Mouse (Mus musculus) adrenal gland, postnatal 4 days (tissue): ENCODE data around the gene Atp6v1e2. TPM values are rescaled to one million over a fixed set of nuclear protein-coding genes. Genes with fewer than 3 reads are reported as not detected.

ENCODE experiments used
- DNase-seq, 2 experiments: peaks; one replicate each; pipeline ENCODE4 v3.0.0; 2021 to 2022; ENCODE audit warnings: low spot score in 2 of 2, mixed read lengths in 2 of 2
- total RNA-seq, 2 experiments: library from RNA; stranded (reverse); gene quantifications; 2 replicates each; pipeline ENCODE4 v1.2.3; 2021

Gene Atp6v1e2
- total RNA-seq, 2 experiments from 2014 or later: not detected

DNA sequence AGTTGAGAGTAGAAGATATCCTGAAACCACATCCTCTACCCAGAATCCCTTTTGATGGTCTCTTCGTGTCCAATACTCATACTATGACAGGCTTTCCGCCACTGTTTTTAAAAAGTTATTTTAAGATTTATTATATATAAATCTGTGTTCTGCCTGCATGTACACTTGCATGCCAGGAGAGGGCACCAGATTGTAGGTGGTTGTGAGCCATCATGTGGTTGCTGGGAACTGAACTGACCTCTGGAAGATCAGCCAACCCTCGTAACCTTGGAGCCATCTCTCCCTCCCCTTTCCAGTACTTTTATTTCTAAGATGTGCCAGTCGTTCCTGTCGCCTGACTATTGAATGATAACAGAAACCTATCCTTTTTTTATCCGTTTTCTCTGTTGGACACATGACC, 28.9 kb downstream of the Atp6v1e2 start:
- no peak for DNase-seq

DNA sequence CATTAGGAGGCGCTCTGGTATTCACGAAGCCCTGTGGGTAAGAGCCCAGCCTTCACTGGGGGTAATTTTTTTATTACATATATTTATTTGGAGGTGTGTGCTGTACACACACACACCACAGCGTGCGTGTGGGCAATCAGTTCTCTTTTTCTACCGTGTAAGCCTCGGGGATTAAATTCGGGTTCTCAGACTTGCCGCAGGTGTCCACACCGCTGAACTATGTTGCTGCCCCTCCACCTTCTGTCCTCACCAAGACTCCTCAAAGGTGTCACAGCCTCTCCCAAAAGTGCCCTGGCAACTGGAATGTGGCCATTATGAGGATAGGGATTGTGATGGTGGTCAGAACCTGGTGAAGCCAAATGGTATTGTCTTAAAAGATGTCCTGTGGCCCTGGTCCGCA, 30.6 kb downstream of the Atp6v1e2 start, which contains the start of gene Tmem247:
Gene Tmem247 (plus strand): TSS at position 301 of the 400 bp plus-strand sequence.
- DNase-seq: no peak

DNA sequence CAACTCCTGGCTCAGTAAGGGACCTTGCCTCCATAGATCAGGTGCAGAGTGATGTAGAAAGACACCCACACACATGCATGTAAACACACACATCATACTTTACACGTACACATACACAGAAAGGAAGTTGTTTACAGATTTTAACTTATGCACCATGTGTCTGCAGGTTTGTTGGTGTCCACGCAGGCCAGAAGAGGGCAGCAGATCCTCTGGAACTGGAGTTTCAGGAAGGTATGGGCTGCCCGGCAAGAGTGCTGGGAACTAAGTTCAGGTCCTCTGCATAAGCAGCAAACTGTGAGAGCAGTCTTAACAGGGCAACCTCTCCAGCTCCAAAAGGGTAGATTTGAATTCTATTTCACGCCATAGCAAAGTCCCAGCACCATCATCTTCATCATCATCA, 32.2 kb downstream of the Atp6v1e2 start:
- DNase-seq: no peak

DNA sequence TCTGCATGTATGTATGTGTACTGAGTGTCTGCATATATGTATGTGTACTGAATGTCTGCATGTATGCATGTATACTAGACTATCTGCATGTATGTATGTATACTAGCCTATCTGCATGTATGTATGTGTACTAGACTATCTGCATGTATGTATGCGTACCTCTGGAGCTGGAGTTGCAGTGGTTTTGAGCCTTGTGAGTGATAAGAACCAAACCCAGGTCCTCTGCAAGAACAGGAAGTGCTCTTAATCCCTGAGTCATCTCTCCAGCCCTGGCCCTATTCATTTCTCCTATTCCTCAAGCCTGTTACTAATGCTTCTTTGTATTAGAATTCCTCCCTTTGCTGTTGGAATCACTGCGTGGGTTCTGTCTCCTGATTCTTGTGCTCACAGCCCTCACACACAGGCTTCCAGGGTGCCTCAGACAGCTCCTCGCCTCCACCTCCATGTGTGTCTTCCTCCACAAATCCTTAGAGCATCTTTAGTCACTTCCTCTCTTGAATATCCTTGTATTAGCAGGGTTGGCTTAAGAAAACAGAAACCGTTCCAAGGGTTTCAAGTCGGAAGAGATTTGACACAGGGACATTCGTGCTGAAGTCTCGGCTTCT, 34.6 kb downstream of the Atp6v1e2 start:
- DNase-seq: no peak

DNA sequence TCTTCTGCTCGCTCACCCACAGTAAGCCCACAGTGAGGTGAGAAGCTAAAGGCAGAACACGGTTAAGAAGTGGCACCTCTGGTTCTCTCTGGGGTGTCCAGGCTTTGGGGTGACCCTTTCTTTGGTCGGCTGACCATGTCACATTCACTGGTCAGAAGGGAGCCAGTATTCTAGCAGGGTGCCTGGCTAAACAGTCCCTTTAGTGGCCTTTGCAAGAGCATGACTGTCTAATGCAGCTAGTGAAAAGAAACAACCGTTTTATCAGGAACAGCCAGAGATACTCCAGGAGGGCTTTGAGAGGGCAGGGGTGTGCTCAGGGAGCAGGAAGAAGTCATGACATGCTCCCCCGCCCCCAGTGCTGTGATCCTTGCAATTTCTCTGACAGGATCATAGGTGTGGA, 36.4 kb downstream of the Atp6v1e2 start:
- no peak for DNase-seq

DNA sequence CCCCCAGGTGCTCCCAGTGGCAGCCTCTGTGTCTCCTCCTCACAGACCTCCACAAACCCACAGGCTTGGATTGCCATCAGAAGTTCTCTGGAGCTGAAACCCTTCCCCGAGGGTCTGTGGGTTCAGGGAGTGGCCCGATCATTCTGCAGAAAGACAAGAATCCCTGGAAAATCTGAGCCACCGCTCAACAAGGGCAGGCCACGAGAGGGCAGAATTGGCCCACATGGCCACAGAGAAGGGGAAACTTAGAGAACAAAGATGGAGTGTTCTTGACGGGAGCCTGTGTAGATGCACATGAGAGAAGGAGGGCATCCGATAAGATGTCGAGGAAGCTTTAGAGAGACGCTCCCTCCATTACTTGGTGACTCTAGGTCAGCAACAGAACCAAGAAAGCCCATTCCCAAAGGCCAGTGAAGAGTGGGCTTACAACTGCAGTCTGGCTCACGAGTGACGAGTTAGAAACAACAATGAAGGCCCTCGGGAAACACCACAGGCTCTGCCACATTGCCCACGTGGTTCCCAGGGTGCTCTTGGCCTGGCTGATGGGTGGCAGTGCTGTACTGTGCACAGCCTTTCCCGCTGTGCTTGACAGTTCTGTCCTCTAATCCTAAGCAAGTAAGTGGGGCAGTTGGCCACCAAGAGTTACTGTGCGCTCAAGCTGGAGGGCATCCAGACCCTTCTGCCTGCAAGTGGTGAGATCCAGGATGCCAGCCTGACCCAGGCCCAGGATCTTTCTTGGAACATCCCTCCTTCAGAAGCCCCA, 37.8 kb downstream of the Atp6v1e2 start:
- no peak for DNase-seq

DNA sequence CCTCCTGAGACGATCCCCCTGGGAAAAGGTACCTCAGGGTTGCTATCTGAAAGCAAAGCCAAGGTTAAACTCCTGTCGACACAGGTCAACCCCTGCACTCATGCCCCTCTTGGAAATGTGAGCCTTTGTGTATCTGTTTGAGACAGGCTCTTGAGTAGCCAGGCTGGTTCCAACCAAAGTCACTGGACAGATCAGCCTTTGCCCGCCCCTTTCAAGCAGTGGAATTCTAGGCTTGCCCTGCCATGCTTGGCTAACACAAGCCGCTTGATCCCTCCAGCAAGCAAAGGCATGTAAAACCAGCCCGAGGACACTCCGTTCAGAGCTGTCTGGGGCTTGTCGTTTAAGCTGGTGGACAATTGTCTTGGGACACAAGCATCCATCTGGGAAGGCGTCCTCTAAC, 39.4 kb downstream of the Atp6v1e2 start:
- no peak for DNase-seq

DNA sequence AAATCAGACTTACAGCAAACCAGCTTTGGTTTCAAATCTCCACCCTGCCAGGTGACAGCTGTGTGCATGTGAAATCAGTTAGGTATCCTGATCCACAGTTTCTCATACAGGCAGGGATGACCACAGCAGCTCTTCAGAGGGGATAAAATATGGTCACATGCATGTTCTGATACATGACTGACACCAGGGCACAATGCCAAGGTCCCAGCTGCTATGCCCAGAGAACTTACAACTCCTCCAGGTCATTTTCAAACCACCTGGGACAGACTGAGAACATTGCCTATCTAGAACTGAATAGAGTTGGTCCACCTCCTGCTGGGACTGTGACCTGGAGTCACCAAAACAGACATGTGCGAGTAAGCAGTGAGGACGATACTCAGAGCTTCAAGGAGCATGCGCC, 40.6 kb downstream of the Atp6v1e2 start:
- DNase-seq: no peak

DNA sequence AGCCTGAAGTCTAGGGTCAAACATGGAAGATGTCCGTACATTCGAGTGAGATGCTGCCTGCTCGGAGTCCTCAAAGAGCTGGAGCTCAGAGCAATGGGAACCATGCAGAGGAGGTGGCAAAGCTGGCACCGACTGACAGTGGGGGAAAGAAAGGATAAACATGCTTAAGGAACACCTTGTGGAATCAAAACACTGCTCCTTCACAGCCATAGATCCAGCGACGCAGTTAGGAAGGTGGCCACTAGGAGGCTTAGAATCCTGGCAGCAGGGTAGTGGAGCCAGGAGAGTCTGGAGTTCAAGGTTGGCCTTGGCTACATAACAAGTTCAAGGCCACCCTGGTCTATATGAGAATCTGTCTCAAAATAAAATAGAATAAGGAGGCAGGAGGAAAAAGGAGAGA, 41.1 kb downstream of the Atp6v1e2 start:
- no peak for DNase-seq

DNA sequence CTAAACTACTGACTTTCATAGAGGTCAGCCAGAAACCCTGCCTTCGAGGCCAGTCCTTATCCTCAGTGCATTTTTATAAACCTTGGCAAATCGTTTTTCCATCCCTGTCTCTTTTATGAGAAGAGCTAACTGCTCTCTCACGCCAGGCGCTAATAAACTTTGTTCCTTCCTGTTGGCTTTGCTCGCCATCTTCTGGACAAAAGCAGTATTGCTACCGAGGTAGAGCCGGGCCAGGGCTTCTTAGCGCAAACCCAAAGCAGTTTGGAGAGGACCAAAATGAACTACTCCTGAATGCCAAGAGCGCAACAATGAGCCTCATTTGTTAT, 41.6 kb downstream of the Atp6v1e2 start:
- peak; percentile 37 to 63 for DNase-seq

DNA sequence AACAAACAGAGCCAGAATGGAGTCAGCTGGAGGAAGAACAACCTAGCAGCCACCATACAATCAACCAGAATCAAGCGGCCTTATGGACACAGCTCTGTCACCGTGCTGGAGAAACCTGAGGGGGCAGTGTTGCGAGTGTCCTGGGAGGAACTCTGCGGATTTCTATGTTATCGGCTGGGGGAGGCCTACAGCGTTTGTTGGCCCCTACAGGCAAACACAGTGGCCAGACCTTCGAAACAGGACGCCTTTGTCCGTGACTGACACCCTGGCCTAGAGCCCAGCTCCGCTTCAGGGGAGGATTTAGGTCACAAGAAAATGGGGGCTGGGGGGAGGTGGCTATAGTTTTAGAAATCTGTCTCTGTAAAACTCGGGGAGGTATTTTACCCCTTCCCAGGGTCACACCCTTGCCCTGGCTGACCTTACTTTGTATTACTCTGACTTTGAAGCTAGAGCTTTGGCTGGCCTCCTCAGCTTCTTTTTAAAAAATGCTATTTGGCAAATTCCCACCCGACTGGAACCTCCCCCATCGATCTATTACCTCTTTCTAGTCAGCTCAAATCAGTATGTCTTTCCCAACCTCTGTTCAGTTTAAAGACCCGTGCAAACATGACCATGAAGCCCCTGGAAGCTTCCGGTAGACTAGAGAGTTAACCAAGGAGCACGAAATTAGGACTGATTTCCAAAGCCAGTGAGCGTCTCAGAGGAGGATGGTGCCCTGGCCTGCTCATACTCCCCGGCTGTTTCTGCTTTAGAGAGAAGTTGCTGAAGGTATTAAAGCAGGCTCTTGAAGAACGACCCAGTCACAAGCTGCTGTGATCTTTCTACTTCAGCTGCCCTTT, 42.2 kb downstream of the Atp6v1e2 start:
- no peak for DNase-seq

DNA sequence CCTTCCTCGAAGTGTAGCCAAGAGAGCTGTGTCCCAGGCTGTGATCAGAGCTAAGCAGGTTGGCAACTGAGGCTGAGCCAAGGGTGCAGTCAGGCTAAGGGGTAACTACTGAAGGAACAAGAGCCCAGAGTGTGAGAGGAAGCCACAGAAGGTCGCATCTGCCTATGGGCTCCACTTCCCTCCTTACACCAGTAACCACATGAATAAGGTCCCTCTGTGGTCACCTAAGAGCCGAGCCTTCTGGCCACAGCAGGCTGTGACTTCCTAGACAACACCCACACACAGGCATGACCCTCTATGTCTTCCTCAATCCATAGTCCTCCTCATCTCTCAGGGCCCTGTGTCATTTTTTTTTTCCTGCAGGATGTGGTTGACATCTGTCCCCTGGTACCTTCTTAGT, 43.5 kb downstream of the Atp6v1e2 start:
- DNase-seq: no peak

DNA sequence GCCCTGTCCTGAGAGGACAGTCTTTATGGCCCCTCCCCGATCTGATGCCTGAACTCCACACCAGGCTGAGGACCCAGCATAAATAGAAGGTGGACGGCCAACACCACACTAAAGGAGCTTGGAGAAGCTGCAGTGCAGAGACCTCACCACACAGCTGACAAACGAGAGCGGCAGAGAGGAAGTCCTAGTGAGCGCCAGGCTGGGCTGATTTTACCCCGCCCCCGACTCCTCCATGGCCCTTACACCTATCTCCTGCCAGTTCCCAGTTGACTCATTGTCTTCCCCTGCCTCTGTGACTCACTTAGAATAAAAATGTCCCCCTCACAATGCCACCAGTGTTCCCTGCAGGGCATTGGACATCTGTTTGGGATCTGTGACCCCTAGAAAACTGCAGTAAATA, 44.1 kb downstream of the Atp6v1e2 start:
- no peak for DNase-seq

DNA sequence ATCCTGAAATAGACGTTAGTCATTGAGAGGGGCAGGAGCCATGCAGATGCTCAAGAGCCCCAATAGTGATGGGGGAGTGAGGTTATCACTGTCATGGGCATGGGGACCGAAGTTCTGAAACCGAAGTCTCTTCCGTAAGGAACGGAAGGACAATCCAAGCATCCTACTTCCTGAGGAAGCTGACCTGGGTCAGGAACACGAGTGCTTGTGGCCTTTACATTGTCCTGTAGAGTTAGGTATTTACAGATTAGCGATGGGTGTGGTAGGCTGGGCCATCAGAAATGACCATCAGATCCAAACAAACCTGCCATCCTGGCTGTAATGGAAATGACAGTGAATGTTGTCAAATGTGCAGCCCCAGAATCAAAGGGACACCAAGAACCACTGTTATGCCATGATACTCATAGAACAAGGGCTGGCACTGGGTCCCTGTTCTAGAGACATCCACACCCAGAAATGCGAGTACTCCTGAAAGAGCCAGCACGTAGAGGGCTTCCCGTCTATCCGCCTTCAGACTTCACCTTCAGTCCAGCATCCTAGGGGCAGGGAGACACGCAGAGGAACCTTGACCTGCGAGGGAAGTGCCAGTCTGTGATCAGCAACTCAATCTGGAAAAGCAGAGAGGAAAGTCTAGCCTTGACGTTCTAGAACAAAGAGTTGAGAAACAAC, 45.2 kb downstream of the Atp6v1e2 start:
- DNase-seq: no peak

DNA sequence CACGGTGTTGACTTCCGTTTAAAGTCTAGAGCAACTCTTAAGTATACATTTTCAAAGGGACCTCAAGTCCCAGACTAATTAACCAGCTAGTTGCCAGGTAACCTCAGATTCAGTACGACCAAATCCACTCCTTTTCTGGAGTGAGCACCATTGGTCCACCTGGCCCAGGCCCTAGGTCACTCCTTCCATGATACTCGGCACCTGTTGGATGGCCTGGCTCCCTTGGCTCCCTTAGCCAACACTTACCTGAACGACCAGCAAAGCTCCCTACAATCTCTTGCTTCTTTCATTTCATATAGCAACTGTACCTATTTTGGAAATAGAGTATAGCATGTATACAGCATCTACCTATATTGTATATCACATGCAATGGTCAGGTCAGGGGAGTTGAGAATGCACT, 47.1 kb downstream of the Atp6v1e2 start:
- no peak for DNase-seq

DNA sequence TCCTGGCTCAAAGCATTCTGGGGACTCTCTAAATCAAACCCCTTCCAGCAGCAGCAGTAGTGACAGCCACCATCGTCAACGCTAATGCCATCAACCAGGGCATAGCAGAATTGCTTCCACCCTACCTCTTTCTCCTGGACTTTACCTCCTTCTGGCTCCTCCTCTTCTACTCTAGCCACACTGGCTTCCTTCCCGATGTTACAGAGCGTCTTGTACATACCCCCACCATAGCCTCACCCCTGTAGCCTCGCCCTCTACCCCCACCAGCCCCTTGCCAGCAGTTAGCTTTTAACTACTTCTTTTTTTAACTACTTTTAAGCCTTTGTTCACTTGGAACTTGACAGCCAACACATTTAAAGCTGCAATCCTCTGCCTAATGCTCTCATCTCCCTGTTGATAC, 47.9 kb downstream of the Atp6v1e2 start:
- no peak for DNase-seq

DNA sequence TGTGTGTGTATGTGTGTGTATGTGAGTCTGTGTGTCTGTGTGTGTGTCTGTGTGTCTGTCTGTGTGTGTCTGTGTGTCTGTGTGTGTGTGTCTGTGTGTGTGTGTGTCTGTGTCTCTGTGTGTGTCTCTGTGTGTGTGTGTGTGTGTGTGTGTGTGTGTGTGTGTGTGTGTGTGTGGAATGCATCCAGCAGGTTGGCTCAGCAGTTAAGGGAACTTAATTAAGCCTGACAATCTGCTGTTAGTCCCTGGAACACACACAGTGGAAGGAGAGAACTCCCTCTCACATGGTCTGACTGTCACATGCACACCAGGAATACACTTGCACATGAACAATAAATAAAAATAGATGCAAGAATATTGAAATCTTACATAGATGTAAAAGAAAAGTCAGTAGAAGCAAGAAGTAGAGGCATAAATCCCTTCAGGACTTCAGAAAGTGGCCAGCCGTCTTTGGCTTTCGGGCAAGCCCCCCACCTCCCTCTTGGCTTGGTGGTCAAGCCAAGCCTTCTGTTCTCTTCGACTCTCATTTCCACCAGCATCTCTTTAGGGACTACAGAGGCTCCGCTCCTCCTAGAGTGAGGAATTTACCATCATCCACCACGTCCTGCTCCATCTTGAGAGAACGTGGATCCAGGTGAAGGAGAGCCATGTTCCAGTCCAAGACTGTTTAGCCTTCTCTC, 50.1 kb downstream of the Atp6v1e2 start:
- DNase-seq: no peak

DNA sequence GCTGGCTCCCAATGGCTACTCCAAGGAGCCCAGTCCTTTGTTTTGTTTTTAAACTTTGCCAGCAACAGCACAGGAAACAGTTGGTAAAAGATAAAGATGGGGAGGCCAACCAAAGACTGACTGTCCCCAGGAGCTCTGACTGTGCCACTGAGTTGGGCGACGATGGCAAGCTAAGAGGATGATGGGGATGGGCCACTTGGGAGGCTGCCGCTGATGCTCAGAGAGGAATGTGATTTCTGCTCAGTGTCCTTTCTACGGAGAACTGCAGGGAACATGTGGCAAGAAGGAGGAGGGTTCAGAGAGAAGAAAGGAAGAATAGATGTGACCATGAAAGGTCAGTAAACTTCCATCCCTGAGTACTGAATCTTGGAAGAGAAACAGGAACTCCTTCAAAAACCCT, 52.5 kb downstream of the Atp6v1e2 start:
- no peak for DNase-seq
